Mouse (Mus musculus) kidney, adult 2 months (tissue): ENCODE measurements around the gene Tank. TPM values are rescaled to one million over a fixed set of nuclear protein-coding genes. Genes with fewer than 3 reads are reported as not detected.

Experiments
- DNase-seq: peaks from one replicate; pipeline ENCODE4 v3.0.0; 2021
- H3K27ac ChIP-seq: fragments of 200-500 bp; 2 replicates; pipeline ENCODE4 v1.5.1; 2012; ENCODE audit warnings: low read depth, low read length, control low read depth, inconsistent platforms; ENCODE audit not compliant: insufficient read depth
- H3K27me3 ChIP-seq: fragments of 200-500 bp; replicated peaks from 2 replicates; pipeline ENCODE4 v1.6.1; 2012; ENCODE audit warnings: mild to moderate bottlenecking, moderate library complexity, low read length, inconsistent platforms; ENCODE audit not compliant: control insufficient read depth, insufficient read depth
- H3K36me3 ChIP-seq: fragments of 200-500 bp; 2 replicates; pipeline ENCODE4 v1.6.1; 2012; ENCODE audit warnings: mild to moderate bottlenecking, moderate library complexity, low read length, inconsistent platforms; ENCODE audit not compliant: control insufficient read depth, insufficient read depth
- H3K4me1 ChIP-seq: fragments of 200-500 bp; 2 replicates; pipeline ENCODE4 v1.6.1; 2011; ENCODE audit warnings: low read length; ENCODE audit not compliant: control insufficient read depth, insufficient read depth
- H3K4me3 ChIP-seq: fragments of 200-500 bp; 2 replicates; pipeline ENCODE4 v1.5.1; 2011; ENCODE audit warnings: mild to moderate bottlenecking, low read depth, low read length, control low read depth; ENCODE audit not compliant: insufficient read depth
- CTCF ChIP-seq: fragments of 200-500 bp; conservative IDR thresholded peaks from 2 replicates; pipeline ENCODE4 v1.5.1; 2011; ENCODE audit warnings: low read depth, mild to moderate bottlenecking, control low read depth, low read length, moderate library complexity, mixed read lengths; ENCODE audit not compliant: insufficient read depth, insufficient read length
- POLR2A ChIP-seq: fragments of 200-500 bp; IDR thresholded peaks from one replicate; pipeline ENCODE4 v1.6.1; 2011; ENCODE audit warnings: low read depth, low read length, control low read depth
- WGBS: fragments of 180-500 bp; shearing (Covaris S2); methylation state at CpG from one replicate; pipeline ENCODE4 v1.1.7; 2018; 5-methylcytosine and 5-hydroxymethylcytosine counted together
- polyA plus RNA-seq: library from polyadenylated mRNA; depleted of rRNA; stranded (reverse); fragments of >200 nt; gene quantifications from 2 replicates; pipeline ENCODE4 v1.2.3, GENCODE M21; 2012

The Tank gene
- polyA plus RNA-seq, 1 experiment = 6.4 TPM

- Histone ChIP-seq H3K27ac (no peak overlapping the region; the same call in 1 of the 2 replicates), H3K27me3 (no peaks in the 10 kb centered on the region), H3K4me1 (no peaks in the 10 kb centered on the region), H3K36me3 (peaks cover 4% of the 10 kb centered on the region; the same call in 1 of the 2 replicates), H3K4me3 (no peak overlapping the region)
- WGBS = 84% methylated on average over 3 of the region's 3 CpGs
- TF ChIP-seq CTCF (no peak), POLR2A (no peak)
- DNase-seq = no peak
Observed at GRCm38 (mm10) chr2:61630864-61631555, 52.6 kb downstream of the Tank start.

DNA sequence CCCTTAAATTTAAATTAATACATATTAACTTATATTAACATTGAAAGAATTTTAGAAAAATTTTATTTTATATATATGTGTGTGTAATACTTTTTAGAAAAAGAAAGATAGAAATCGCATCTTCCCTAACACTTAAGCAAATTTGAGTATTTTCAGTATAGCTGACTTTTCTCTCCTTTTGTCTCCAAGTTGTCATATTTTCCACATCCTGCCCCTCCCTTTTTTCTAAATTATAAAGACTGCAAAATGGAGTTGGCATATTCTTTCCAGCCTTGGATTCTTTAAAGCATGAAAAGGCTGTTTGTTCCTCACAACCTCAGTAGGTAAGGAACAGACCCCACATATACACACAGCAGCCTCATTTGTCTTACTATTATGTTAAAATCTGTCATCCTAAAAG is 56.7 kb downstream of the Tank start:
- H3K36me3 ChIP-seq = no peaks in the 10 kb centered on the region
- DNase-seq = no peak
- WGBS = 89% methylated on average over 1 of the region's 1 CpGs
- TF ChIP-seq POLR2A (no peak), CTCF (no peak)
- no peak overlapping the region for H3K27ac ChIP-seq
- no peak overlapping the region for H3K4me3 ChIP-seq
- H3K4me1 ChIP-seq = no peaks in the 10 kb centered on the region
- no peaks in the 10 kb centered on the region for H3K27me3 ChIP-seq

DNA sequence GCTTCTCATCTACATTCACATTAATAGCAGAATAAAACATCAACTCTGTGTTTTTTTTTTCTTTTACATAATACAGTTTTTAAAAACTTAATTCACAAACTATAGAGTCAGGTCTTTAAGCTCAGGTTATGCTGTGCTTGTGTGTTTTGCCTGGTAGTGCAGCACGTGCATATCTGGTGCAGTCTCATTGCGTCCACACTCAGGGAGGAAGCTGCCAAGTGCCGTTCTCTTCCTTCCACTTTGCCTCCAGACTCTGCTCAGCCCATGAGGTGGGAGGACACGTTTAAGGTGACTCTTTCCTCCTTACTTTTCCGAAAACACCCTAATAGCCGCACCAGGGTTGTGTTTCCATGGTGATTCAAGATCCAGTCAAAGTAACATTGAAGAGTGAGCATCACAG is 59.8 kb downstream of the Tank start:
- H3K4me1 ChIP-seq = no peaks in the 10 kb centered on the region
- no peak overlapping the region for H3K27ac ChIP-seq
- no peaks in the 10 kb centered on the region for H3K27me3 ChIP-seq
- H3K4me3 ChIP-seq = no peak overlapping the region
- H3K36me3 ChIP-seq = no peaks in the 10 kb centered on the region
- no peak for DNase-seq
- 74% methylated on average over 6 of the region's 6 CpGs for WGBS
- no peak for TF ChIP-seq CTCF
- no peak for TF ChIP-seq POLR2A

GRCm38 (mm10) chr2:61642452-61643368 is 64.3 kb downstream of the Tank start:
- Histone ChIP-seq H3K4me1 (no peaks in the 10 kb centered on the region), H3K36me3 (no peaks in the 10 kb centered on the region), H3K27me3 (no peaks in the 10 kb centered on the region), H3K4me3 (no peak overlapping the region), H3K27ac (no peak overlapping the region)
- TF ChIP-seq CTCF (peak; percentile 23; the same call in 1 of the 2 replicates), POLR2A (no peak)
- DNase-seq = peak; percentile 51
- 55% methylated on average over 6 of the region's 6 CpGs for WGBS

DNA sequence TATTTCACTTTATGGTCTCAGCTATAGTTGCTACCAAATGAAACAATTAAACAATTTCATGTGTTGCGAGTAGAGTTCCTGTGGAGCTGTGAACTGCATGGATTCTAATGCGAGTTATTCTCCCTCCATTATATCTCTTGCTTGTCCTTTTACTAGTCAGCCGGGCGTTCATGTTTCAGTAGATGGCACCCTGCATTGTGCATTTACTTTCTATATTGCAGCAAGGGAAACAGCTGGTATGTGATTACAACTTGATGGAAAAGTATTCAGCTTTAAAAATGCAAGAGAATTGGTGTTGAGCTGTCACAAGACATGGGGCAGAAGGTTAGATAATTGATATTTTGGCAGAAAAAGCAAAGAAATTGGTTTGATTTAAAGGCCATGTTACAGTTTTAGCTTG is 72.8 kb downstream of the Tank start:
- WGBS = 92% methylated on average over 4 of the region's 4 CpGs

GRCm38 (mm10) chr2:61651640-61652039 is 73.3 kb downstream of the Tank start:
- H3K36me3 ChIP-seq = no peaks in the 10 kb centered on the region
- peaks cover 2% of the 10 kb centered on the region; the same call in 1 of the 2 replicates for H3K27me3 ChIP-seq
- DNase-seq = no peak
- H3K4me1 ChIP-seq = no peaks in the 10 kb centered on the region
- TF ChIP-seq CTCF (no peak), POLR2A (no peak)
- H3K4me3 ChIP-seq = no peak overlapping the region
- no peak overlapping the region for H3K27ac ChIP-seq
- 94% methylated on average over 3 of the region's 3 CpGs for WGBS

More for the DNA sequence above, 72.8 kb downstream of the Tank start:
- Histone ChIP-seq H3K4me3 (no peak overlapping the region), H3K36me3 (no peaks in the 10 kb centered on the region), H3K27ac (no peak overlapping the region), H3K4me1 (no peaks in the 10 kb centered on the region), H3K27me3 (peaks cover 2% of the 10 kb centered on the region; the same call in 1 of the 2 replicates)
- no peak for DNase-seq
- TF ChIP-seq CTCF = no peak

DNA sequence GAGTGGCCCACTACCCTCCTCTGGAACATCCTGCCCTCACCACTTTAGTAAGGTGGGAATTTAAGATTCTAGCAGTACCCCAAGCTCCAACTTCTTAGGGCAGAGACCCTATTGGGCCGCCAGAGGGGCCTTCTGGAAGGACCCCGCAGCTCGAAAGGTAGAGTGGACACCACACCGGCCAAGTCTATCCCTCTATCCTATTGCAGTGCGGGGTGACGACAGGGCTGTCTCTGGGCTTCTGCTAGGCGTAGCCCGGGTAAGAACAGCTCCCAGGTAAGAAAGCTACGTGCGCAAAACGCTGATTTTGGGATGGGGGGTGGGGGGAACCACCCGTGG is 76.6 kb downstream of the Tank start:
- Histone ChIP-seq H3K4me1 (no peaks in the 10 kb centered on the region), H3K27me3 (peaks cover 2% of the 10 kb centered on the region; the same call in 1 of the 2 replicates), H3K27ac (no peak overlapping the region), H3K36me3 (no peaks in the 10 kb centered on the region), H3K4me3 (peak overlapping the region; percentile 28; the same call in 1 of the 2 replicates)
- TF ChIP-seq CTCF = no peak
- no peak for TF ChIP-seq POLR2A
- no peak for DNase-seq
- 57% methylated on average over 12 of the region's 12 CpGs for WGBS
